Mouse (Mus musculus): Measurements from ENCODE around the gene Tmem94. TPM values are rescaled to one million over a fixed set of nuclear protein-coding genes. Genes with fewer than 3 reads are reported as not detected.

Gene Tmem94
- total and polyA plus RNA-seq, 2 experiments from 2014 or later, result 14.9 to 19.3 TPM

GRCm38 (mm10) chr11:115765607-115766141 is 441 bp downstream of the Tmem94 start:
- peak; percentile 76 for ATAC-seq
- no peak for TF ChIP-seq CTCF (IDR thresholded peaks at IDR 0.05; ENCODE audit: low read depth)
- WGBS, result under 1% methylated on average over 34 of the region's 34 CpGs

GRCm38 (mm10) chr11:115766356-115766943 is 1.2 kb downstream of the Tmem94 start:
- H3K4me1 ChIP-seq (ENCODE audit: insufficient read depth), result peaks cover 5% of the 10 kb centered on the region; the same call in 1 of the 2 replicates
- H3K27me3 ChIP-seq (ENCODE audit: insufficient read depth, low read length), result no peaks in the 10 kb centered on the region
- H3K9me3 ChIP-seq (ENCODE audit: low read length), result no peaks in the 10 kb centered on the region
- H3K9ac ChIP-seq, result peak overlapping the region; percentile 74
- ATAC-seq, result no peak
- 31% methylated on average over 13 of the region's 13 CpGs for WGBS
- peak overlapping the region; percentile 51 for H3K4me2 ChIP-seq (ENCODE audit: low read depth)
- H3K27ac ChIP-seq (ENCODE audit: low read depth, low read length), result peak overlapping the region; percentile 94
- DNase-seq, result no peak
- H3K4me3 ChIP-seq (ENCODE audit: low read depth, low read length), result peak overlapping the region; percentile 82
- TF ChIP-seq CTCF (IDR thresholded peaks at IDR 0.05; ENCODE audit: low read depth), result no peak
- H3K36me3 ChIP-seq (ENCODE audit: insufficient read depth), result no peaks in the 10 kb centered on the region

More at GRCm38 (mm10) chr11:115765607-115766141, 441 bp downstream of the Tmem94 start:
- DNase-seq, result no peak
- H3K4me1 ChIP-seq (ENCODE audit: insufficient read depth), result peaks cover 5% of the 10 kb centered on the region; the same call in 1 of the 2 replicates
- H3K4me2 ChIP-seq (ENCODE audit: low read depth), result peak overlapping the region; percentile 51
- H3K27me3 ChIP-seq (ENCODE audit: insufficient read depth, low read length), result no peaks in the 10 kb centered on the region
- H3K4me3 ChIP-seq (ENCODE audit: low read depth, low read length), result peak overlapping the region; percentile 82
- H3K27ac ChIP-seq (ENCODE audit: low read depth, low read length), result peak overlapping the region; percentile 94
- no peaks in the 10 kb centered on the region for H3K9me3 ChIP-seq (ENCODE audit: low read length)
- no peaks in the 10 kb centered on the region for H3K36me3 ChIP-seq (ENCODE audit: insufficient read depth)
- H3K9ac ChIP-seq, result peak overlapping the region; percentile 74

- Histone ChIP-seq H3K4me3 (ENCODE audit: low read depth, low read length) (peak overlapping the region; percentile 82; the same call in 1 of the 2 replicates), H3K9me3 (ENCODE audit: low read length) (no peaks in the 10 kb centered on the region), H3K4me1 (ENCODE audit: insufficient read depth) (peaks cover 5% of the 10 kb centered on the region; the same call in 1 of the 2 replicates), H3K27me3 (ENCODE audit: insufficient read depth, low read length) (no peaks in the 10 kb centered on the region), H3K9ac (no peak overlapping the region), H3K36me3 (ENCODE audit: insufficient read depth) (no peaks in the 10 kb centered on the region), H3K27ac (ENCODE audit: low read depth, low read length) (no peak overlapping the region), H3K4me2 (ENCODE audit: low read depth) (peak overlapping the region; percentile 51)
- ATAC-seq (no peak), DNase-seq (no peak)
- 81% methylated on average over 8 of the region's 8 CpGs for WGBS
- TF ChIP-seq CTCF (IDR thresholded peaks at IDR 0.05; ENCODE audit: low read depth), result no peak
These were observed 1.7 kb downstream of the Tmem94 start for GRCm38 (mm10) chr11:115766981-115767380.

DNA sequence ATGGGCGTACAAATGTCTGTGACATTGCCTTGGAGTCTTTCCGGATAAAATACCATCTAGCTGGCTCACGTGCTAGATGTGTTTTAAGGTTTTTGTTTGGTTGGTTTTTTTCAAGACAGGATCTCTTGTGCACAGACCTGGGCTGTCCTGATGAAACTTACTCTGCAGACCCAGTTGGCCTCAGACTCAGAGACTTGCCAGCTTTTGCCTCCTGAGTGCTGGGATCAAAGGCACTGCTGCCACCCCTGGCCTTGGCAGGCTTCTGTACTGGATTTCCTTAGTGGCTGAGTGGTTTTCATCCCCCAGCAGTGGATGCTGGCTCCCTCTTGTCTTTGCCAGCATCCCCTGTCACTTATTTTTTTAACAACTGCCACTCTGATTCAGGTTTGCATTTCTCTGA is 3.7 kb downstream of the Tmem94 start:
- 75% methylated on average over 3 of the region's 3 CpGs for WGBS
- no peak for ATAC-seq
- H3K9ac ChIP-seq, result no peak overlapping the region
- peaks cover 5% of the 10 kb centered on the region; the same call in 1 of the 2 replicates for H3K4me1 ChIP-seq (ENCODE audit: insufficient read depth)
- H3K36me3 ChIP-seq (ENCODE audit: insufficient read depth), result no peaks in the 10 kb centered on the region
- H3K27ac ChIP-seq (ENCODE audit: low read depth, low read length), result no peak overlapping the region
- H3K4me3 ChIP-seq (ENCODE audit: low read depth, low read length), result no peak overlapping the region
- no peak for TF ChIP-seq CTCF (IDR thresholded peaks at IDR 0.05; ENCODE audit: low read depth)
- H3K9me3 ChIP-seq (ENCODE audit: low read length), result no peaks in the 10 kb centered on the region
- no peak overlapping the region for H3K4me2 ChIP-seq (ENCODE audit: low read depth)
- H3K27me3 ChIP-seq (ENCODE audit: insufficient read depth, low read length), result no peaks in the 10 kb centered on the region
- DNase-seq, result no peak

- H3K27ac ChIP-seq (ENCODE audit: low read depth, low read length), result no peak overlapping the region
- H3K4me3 ChIP-seq (ENCODE audit: low read depth, low read length), result no peak overlapping the region
- no peaks in the 10 kb centered on the region for H3K9me3 ChIP-seq (ENCODE audit: low read length)
- ATAC-seq (no peak), DNase-seq (no peak)
- WGBS, result 82% methylated on average over 4 of the region's 4 CpGs
- no peak for TF ChIP-seq CTCF (IDR thresholded peaks at IDR 0.05; ENCODE audit: low read depth)
- H3K36me3 ChIP-seq (ENCODE audit: insufficient read depth), result no peaks in the 10 kb centered on the region; the same call in 1 of the 2 replicates
- H3K4me1 ChIP-seq (ENCODE audit: insufficient read depth), result no peaks in the 10 kb centered on the region; the same call in 1 of the 2 replicates
- H3K4me2 ChIP-seq (ENCODE audit: low read depth), result no peak overlapping the region
- H3K27me3 ChIP-seq (ENCODE audit: insufficient read depth, low read length), result no peaks in the 10 kb centered on the region
- no peak overlapping the region for H3K9ac ChIP-seq
These were observed 9.4 kb downstream of the Tmem94 start for GRCm38 (mm10) chr11:115774653-115775052.

- Histone ChIP-seq H3K4me1 (ENCODE audit: insufficient read depth) (peaks cover 14% of the 10 kb centered on the region), H3K36me3 (ENCODE audit: insufficient read depth) (no peaks in the 10 kb centered on the region; the same call in 1 of the 2 replicates), H3K27ac (ENCODE audit: low read depth, low read length) (no peak overlapping the region), H3K9ac (no peak overlapping the region), H3K4me3 (ENCODE audit: low read depth, low read length) (no peak overlapping the region), H3K4me2 (ENCODE audit: low read depth) (no peak overlapping the region), H3K27me3 (ENCODE audit: insufficient read depth, low read length) (no peaks in the 10 kb centered on the region), H3K9me3 (ENCODE audit: low read length) (no peaks in the 10 kb centered on the region)
- WGBS, result 36% methylated on average over 18 of the region's 18 CpGs
- ATAC-seq (no peak), DNase-seq (no peak)
- TF ChIP-seq CTCF (IDR thresholded peaks at IDR 0.05; ENCODE audit: low read depth), result no peak
These were observed 10.8 kb downstream of the Tmem94 start for GRCm38 (mm10) chr11:115775821-115776665.
